Mouse (Mus musculus) bone marrow macrophage, adult 2 months (primary cell): ENCODE measurements around the gene Aarsd1.

Experiments used
- CTCF ChIP-seq: IDR thresholded peaks from 2 replicates; pipeline ENCODE4 v1.5.1; 2012; ENCODE audit warnings: low read depth, mild to moderate bottlenecking, low read length, moderate library complexity
- POLR2A ChIP-seq: IDR thresholded peaks from 2 replicates; pipeline ENCODE4 v1.6.1; 2012; ENCODE audit warnings: mild to moderate bottlenecking, low read depth, low read length, borderline replicate concordance

DNA sequence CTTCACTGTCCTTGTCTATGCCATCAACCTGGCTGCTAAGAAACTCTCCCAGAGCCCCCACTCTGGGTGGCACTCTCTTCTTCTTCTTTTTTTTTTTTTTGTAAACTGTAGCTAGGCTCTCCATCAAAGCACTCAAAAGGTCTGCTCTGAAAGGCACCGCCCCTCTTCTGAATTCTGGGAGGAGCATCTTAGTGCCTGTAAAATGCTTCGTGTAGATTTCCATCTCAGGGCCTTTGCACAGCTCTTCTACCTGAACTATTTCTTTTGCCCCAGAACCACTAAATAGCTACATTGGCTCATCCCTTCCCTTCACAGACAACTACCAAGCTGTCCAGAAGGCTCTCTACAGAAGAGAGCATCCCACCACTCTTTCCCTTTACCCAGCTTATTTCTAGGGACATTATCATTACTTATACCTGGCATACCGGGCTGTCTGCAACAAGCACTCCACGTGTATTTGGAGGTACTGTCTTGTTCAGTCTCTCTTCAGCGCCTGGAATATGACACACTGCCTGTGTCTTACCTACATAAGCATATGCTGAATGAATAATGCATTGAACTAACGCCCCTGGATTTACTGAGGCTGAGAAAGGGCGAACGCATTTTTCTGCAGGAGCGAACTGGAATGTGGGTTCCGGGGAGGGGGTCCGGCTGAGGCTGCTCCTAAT, 848 bp downstream of the Aarsd1 start:
- TF ChIP-seq CTCF = no peak
- TF ChIP-seq POLR2A = no peak
